Mouse (Mus musculus): Measurements from ENCODE around the gene Tmem30a.
A peak's percentile ranks its signal among the peaks of the same experiment; 100 is the strongest.

Tmem30a gene

GRCm38 (mm10) chr9:79785794-79786085 lies 7.6 kb downstream of the Tmem30a start:
- no peak for DNase-seq

- no peak for DNase-seq
Observed at GRCm38 (mm10) chr9:79784934-79785793, 8.1 kb downstream of the Tmem30a start.

- no peak for DNase-seq
Observed at GRCm38 (mm10) chr9:79784439-79784838, 8.9 kb downstream of the Tmem30a start.

- DNase-seq = no peak
Observed at GRCm38 (mm10) chr9:79779354-79779753, 14.0 kb downstream of the Tmem30a start.

GRCm38 (mm10) chr9:79766991-79767545 lies 26.2 kb downstream of the Tmem30a start:
- no peak for DNase-seq

GRCm38 (mm10) chr9:79765329-79765728 lies 28.0 kb downstream of the Tmem30a start:
- no peak for DNase-seq

- no peak for DNase-seq
Observed at GRCm38 (mm10) chr9:79762519-79762918, 30.8 kb downstream of the Tmem30a start.

- peak; percentile 15 for DNase-seq
Observed at GRCm38 (mm10) chr9:79760076-79760475, 33.2 kb downstream of the Tmem30a start.

- DNase-seq = peak; percentile 98
Observed at GRCm38 (mm10) chr9:79759385-79760005, 33.8 kb downstream of the Tmem30a start, which contains the start of gene Cox7a2. Cox7a2 (minus strand) TSS chr9:79759878.

GRCm38 (mm10) chr9:79755311-79755710 lies 38.0 kb downstream of the Tmem30a start:
- no peak for DNase-seq

- DNase-seq = no peak
Observed at GRCm38 (mm10) chr9:79751846-79752245, 41.5 kb downstream of the Tmem30a start.

GRCm38 (mm10) chr9:79750709-79751108 lies 42.6 kb downstream of the Tmem30a start:
- no peak for DNase-seq

- DNase-seq = no peak
Observed at GRCm38 (mm10) chr9:79745036-79745435, 48.3 kb downstream of the Tmem30a start.

GRCm38 (mm10) chr9:79735608-79736007 lies 57.7 kb downstream of the Tmem30a start:
- DNase-seq = no peak

- peak; percentile 41 for DNase-seq
Observed at GRCm38 (mm10) chr9:79730301-79730700, 63.0 kb downstream of the Tmem30a start.

GRCm38 (mm10) chr9:79723090-79723489 lies 70.2 kb downstream of the Tmem30a start:
- DNase-seq = peak; percentile 28

- peak; percentile 81 for DNase-seq
Observed at GRCm38 (mm10) chr9:79721056-79721455, 72.3 kb downstream of the Tmem30a start.

GRCm38 (mm10) chr9:79720143-79720542 lies 73.2 kb downstream of the Tmem30a start:
- DNase-seq = peak; percentile 18

GRCm38 (mm10) chr9:79719451-79719850 lies 73.9 kb downstream of the Tmem30a start:
- DNase-seq = peak; percentile 62

Data from kidney, postnatal 10 days (tissue).